Mouse (Mus musculus) midbrain, embryonic 10.5 days (tissue): ENCODE results near the gene Dand5. TPM values are rescaled to one million over a fixed set of nuclear protein-coding genes. Genes with fewer than 3 reads are reported as not detected.
A peak's percentile ranks its signal among the peaks of the same experiment; 100 is the strongest.

Experiments
- DNase-seq: peaks from one replicate; pipeline ENCODE4 v3.0.0-alpha.2; 2017; ENCODE audit warnings: low spot score
- H3K27ac ChIP-seq: fragments of 300-500 bp; sonication (generic); replicated peaks from 2 replicates; pipeline ENCODE4 v1.5.1; 2016; ENCODE audit warnings: mild to moderate bottlenecking
- H3K27me3 ChIP-seq: fragments of 300-500 bp; sonication (generic); 2 replicates; pipeline ENCODE4 v1.6.1; 2016; ENCODE audit warnings: low read depth, mild to moderate bottlenecking; ENCODE audit not compliant: poor library complexity, severe bottlenecking
- H3K36me3 ChIP-seq: fragments of 300-500 bp; sonication (generic); 2 replicates; pipeline ENCODE4 v1.6.1; 2016; ENCODE audit warnings: mild to moderate bottlenecking, moderate library complexity
- H3K4me1 ChIP-seq: fragments of 300-500 bp; sonication (generic); 2 replicates; pipeline ENCODE4 v1.6.1; 2016
- H3K4me3 ChIP-seq: fragments of 300-500 bp; sonication (generic); 2 replicates; pipeline ENCODE4 v1.5.1; 2016; ENCODE audit warnings: mild to moderate bottlenecking, moderate library complexity
- H3K9me3 ChIP-seq: fragments of 300-500 bp; sonication (generic); replicated peaks from 2 replicates; pipeline ENCODE4 v1.6.1; 2016; ENCODE audit warnings: mild to moderate bottlenecking
- WGBS: fragments of 180-500 bp; shearing (Covaris S2); methylation state at CpG from one replicate; pipeline ENCODE4 v1.1.7; 2016; 5-methylcytosine and 5-hydroxymethylcytosine counted together
- polyA plus RNA-seq: library from polyadenylated mRNA; unstranded; fragments of >200 nt; fragmentation: Nextera tagmentation; extraction: Ambion mirVana; gene quantifications from 2 replicates; pipeline ENCODE4 v1.2.1, GENCODE M21; 2016

The Dand5 gene
- polyA plus RNA-seq, 1 experiment from 2014 or later: 2.9 TPM

DNA sequence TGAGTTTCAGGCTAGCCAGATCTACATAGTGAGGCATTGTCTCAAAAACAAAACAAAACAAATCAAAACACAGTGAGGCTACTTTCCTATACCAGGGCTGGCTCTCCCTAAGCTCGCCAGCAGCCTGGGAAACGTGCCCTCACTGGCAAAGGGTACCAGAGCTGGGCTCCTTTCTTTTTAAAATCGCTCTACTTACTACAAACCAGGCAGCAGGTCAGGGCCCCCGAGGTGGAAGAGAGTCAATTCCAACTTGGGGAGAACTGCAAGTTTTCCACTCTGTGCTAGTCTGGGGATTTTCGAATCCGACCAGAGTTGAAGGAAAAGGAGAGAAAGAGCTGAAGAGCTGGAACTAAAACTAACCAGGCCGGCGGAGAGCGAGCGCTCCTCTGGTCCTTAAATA lies 39.9 kb downstream of the Dand5 start:
- Histone ChIP-seq H3K9me3 (no peaks in the 10 kb centered on the region), H3K27me3 (peaks cover 100% of the 10 kb centered on the region), H3K4me1 (peaks cover 2% of the 10 kb centered on the region; the same call in 1 of the 2 replicates), H3K27ac (no peak overlapping the region), H3K4me3 (no peak overlapping the region), H3K36me3 (no peaks in the 10 kb centered on the region)
- WGBS: 1% methylated on average over 10 of the region's 10 CpGs
- DNase-seq: peak; percentile 34

DNA sequence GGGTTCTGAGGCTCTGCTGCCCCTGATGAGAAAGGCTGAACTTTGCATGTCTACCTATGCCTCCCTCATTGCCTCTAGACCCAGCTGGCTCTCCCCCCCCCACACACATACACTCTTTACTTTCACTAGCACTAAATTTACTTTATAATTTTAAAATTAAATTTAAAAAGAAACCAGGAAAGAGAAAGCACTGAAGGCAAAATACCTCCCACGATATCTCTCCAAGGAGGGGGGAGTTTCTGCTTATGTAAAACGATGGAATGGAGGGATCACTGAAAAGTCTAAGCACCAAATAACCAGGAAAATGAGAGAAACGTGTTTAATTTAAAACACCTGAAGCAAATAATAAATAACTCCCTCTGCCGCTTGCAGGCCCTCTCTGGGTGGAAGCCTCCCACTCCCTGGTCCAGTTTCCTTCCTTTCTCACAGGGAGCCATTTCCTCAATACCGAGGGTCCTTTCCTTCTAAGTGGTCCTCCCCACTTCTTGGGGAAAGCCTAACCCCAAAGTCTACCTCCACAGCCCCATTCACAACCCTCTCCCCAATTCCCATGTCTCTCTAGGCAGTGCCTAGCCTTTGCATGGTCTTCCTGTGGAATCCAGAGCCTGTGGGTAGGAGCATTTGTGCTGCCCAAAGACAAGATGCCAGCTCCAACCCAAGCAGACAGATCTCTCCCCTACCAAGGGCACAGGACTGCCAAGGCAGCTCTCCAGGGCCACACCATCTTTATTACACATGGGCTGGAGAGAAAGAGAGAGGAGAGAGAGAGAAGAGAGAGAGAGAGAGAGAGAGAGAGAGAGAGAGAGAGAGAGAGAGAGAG lies 40.7 kb downstream of the Dand5 start:
- Histone ChIP-seq H3K9me3 (no peaks in the 10 kb centered on the region), H3K27me3 (peaks cover 100% of the 10 kb centered on the region), H3K4me1 (peaks cover 2% of the 10 kb centered on the region; the same call in 1 of the 2 replicates), H3K4me3 (no peak overlapping the region), H3K36me3 (no peaks in the 10 kb centered on the region), H3K27ac (no peak overlapping the region)
- under 1% methylated on average over 5 of the region's 5 CpGs for WGBS
- peak; percentile 45 for DNase-seq

DNA sequence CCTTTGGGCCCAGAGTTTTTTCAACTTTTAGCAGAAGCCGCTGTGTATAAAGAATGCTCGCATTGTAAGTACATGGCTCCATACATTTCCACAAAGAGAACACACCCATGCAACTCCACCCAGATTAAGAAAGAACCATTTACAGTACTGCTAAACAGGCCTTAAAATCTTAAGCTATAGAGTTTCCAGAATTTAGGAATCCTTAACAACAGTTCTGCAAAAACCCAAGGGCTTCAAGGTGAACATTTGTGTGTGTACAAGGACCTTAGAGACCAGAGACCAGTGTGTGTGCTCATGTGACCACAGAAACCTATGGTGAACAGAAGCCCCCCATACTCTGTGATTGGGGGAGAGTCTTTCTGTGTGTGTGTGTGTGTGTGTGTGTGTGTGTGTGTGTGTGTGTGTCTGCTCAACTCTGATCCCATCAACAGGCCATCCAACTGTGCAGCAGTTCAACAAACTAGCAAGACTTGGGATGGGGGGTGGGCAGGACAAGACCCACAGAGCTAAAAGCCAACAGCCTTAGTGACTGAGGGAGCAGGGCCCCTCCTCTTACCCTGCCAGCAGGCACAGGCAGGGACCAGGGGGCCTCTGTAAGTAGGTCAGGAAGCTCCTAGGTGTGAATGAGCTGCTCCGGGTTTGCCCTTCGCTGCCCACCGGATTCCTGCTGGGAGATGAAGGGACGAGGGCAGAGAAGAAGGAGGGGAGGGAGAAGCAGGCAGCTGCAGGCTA lies 41.5 kb downstream of the Dand5 start:
- 2% methylated on average over 6 of the region's 6 CpGs for WGBS
- peak; percentile 36 for DNase-seq
- no peaks in the 10 kb centered on the region for H3K36me3 ChIP-seq
- H3K27me3 ChIP-seq: peaks cover 100% of the 10 kb centered on the region
- H3K9me3 ChIP-seq: no peaks in the 10 kb centered on the region
- no peak overlapping the region for H3K4me3 ChIP-seq
- no peak overlapping the region for H3K27ac ChIP-seq
- H3K4me1 ChIP-seq: peaks cover 2% of the 10 kb centered on the region; the same call in 1 of the 2 replicates

DNA sequence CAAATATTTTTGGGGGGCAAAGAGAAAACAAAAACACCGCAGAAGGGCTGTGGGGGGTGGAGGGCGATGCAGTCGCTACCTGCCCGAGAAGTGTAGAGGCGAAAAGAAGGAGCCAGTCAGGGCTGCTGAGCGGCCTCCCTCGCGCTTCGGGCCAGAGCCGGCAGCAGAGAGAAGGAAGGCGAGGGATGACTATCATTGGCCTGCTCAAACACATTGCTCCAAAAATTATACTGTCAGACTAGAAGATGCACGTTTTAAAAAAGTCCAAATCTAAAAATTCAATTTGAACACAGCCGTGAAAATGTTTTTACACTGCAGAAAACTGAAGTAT lies 42.4 kb downstream of the Dand5 start:
- WGBS: 2% methylated on average over 13 of the region's 13 CpGs
- Histone ChIP-seq H3K4me3 (no peak overlapping the region), H3K4me1 (peaks cover 6% of the 10 kb centered on the region; the same call in 1 of the 2 replicates), H3K27me3 (peaks cover 100% of the 10 kb centered on the region), H3K27ac (no peak overlapping the region), H3K36me3 (no peaks in the 10 kb centered on the region), H3K9me3 (no peaks in the 10 kb centered on the region)
- DNase-seq: peak; percentile 43

DNA sequence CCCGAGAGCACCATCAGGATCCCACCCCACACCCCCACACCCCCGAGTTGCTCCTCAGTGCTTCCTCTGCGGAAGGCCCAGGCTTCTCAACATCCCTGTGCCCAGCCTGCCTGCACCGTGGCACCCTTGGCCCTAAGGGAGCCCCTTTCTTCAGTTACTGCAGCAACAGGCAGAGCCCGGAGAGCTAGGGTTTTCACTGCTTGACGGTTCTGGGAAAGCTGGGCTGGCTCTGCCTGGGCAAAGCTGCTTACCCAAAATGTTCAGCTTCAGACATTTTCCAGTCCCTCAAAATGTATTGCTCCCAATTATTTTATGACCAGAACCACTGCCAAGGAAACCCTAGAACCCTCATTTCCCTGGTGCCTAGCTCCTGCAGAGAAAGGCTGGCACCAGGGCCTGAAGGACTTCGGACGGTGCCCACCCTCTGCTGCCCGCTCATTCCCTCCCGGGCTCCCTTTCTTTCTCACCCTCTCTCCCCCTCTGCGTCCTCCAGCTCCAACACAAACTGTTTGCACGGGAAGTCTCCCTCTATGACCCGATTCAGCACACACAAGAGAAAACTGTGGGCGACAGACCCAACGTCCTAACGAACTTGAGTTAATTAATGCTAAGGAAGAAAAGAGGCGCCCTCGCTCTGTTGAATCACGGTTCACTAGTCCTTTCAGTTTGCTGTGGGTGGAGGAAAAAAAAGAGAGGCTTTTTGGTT lies 43.0 kb downstream of the Dand5 start:
- peaks cover 9% of the 10 kb centered on the region for H3K4me1 ChIP-seq
- H3K27ac ChIP-seq: no peak overlapping the region
- H3K27me3 ChIP-seq: peaks cover 100% of the 10 kb centered on the region
- no peak overlapping the region for H3K4me3 ChIP-seq
- 1% methylated on average over 19 of the region's 19 CpGs for WGBS
- DNase-seq: peak; percentile 48
- H3K36me3 ChIP-seq: no peaks in the 10 kb centered on the region
- no peaks in the 10 kb centered on the region for H3K9me3 ChIP-seq

DNA sequence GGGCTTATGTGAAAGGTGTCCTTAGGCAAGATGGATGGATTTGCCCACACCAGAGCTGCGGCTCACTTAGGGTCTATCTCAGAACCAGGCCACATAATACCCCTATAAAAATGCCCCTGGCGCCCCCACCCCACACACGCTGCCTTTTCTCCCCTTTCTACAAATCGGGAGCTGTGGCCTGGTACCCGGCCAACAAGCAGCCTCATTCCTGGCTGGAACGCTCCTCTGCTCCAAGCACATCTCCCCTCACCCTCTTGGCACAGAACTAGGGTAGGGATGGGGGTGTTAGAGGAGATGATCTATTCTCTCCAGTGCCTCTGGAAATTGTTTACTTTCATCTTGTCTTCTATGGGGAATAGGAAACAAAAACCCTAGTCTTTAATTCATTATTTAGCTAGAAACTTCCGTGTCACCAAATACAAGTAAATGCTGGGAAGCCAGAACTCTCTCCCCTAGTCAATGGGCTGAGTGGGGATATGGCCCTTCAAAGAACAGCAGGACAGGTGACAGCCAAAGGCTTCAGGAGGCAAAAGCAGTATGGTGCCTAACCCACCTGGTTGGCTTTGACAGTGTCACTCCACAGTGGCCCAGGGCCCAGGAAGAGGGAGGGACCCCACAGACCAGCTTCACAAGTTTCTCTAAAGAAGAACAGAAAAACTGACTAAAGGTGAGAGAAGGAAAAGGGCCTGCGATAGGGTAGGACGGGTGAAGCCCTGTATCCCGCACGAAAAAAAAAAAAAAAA lies 43.8 kb downstream of the Dand5 start:
- Histone ChIP-seq H3K27ac (no peak overlapping the region), H3K9me3 (no peaks in the 10 kb centered on the region), H3K27me3 (peaks cover 100% of the 10 kb centered on the region), H3K36me3 (no peaks in the 10 kb centered on the region), H3K4me1 (peaks cover 17% of the 10 kb centered on the region), H3K4me3 (no peak overlapping the region)
- WGBS: 1% methylated on average over 11 of the region's 11 CpGs
- DNase-seq: peak; percentile 40

DNA sequence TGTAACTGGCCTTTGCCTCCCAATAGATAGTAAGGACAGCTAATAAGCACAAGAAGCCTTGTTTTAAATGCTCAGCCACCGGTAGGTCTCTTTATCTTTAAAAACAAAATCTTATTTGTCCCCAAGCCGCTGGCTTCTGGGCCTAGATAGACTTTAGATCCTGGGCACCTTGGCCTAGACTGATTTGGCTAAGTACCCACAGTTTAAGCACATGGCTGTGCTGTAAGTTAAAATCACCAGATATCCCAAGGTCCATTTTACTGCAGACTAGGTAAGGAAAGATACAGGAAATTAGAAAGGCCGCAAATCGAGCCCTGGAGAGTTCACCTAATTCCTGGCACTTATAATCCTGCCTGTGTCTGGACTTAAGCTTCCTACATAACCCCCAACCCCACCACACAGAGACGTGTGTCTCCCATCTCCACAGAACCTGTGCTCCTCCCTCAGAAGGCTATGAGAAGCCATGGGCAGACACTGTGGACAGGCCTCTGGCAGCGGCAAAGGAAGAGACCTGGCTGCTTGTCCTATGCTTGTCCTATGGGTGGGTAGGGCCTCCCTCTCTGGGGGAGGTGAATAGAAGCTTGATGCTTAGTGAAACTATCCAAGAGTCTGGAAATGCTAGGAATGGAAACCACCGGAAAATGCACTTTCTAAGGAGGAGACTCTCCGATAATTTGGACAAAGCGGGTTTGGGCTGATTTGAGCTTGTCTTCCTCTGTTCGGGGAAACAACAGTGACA lies 44.6 kb downstream of the Dand5 start:
- H3K4me3 ChIP-seq: no peak overlapping the region
- DNase-seq: peak; percentile 45
- H3K27ac ChIP-seq: no peak overlapping the region
- H3K9me3 ChIP-seq: no peaks in the 10 kb centered on the region
- no peaks in the 10 kb centered on the region for H3K36me3 ChIP-seq
- 4% methylated on average over 10 of the region's 10 CpGs for WGBS
- peaks cover 23% of the 10 kb centered on the region for H3K4me1 ChIP-seq
- H3K27me3 ChIP-seq: peaks cover 100% of the 10 kb centered on the region

DNA sequence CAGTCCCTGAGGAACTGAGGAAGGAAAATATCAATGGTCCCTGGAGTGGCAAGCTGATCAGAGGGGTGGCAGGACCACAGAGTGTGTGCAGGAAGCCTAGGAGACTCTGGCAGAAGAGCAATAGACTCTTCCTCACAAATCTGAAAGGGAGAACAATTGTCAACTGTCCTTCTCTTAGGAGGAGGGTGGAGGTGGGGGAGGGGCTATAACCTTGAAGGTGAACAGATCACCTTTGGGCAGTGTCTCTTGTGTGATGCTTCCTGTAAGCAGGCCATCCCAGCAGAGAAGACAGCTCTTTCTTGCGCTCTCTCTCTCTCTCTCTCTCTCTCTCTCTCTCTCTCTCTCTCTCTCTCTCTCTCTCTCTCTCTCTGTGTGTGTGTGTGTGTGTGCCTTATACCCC lies 46.1 kb downstream of the Dand5 start:
- Histone ChIP-seq H3K36me3 (no peaks in the 10 kb centered on the region), H3K9me3 (no peaks in the 10 kb centered on the region), H3K4me1 (peaks cover 28% of the 10 kb centered on the region), H3K27ac (no peak overlapping the region), H3K4me3 (no peak overlapping the region), H3K27me3 (peaks cover 100% of the 10 kb centered on the region)
- no peak for DNase-seq
- WGBS: 0% methylated on average over 1 of the region's 1 CpGs

DNA sequence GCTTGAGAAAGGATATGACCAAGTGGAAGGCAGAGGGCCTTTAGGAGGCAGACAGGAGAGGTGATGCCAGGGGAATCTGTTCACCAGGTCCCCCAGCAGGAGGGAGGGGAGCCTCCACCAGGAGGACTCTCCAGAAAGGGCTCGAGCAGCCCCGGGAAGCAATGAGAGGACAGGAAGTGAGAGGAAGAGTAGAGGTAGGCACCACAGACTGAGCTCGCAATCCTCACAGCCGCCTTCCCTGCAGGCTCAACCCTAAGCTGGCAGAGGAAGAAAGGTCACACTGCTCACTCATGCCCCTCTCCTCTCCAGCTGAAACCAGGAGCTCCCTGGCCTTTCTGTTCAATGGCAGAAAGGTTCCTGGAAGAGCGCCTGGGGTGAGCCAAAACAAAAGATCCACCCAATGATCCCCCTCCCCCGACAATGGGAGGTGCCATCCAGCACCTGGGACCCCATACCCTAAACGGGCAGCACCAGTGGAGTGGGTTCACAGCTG lies 47.0 kb downstream of the Dand5 start:
- H3K36me3 ChIP-seq: no peaks in the 10 kb centered on the region
- peaks cover 100% of the 10 kb centered on the region for H3K27me3 ChIP-seq
- H3K4me1 ChIP-seq: peaks cover 28% of the 10 kb centered on the region
- 0% methylated on average over 7 of the region's 7 CpGs for WGBS
- H3K9me3 ChIP-seq: no peaks in the 10 kb centered on the region
- peak; percentile 29 for DNase-seq
- no peak overlapping the region for H3K4me3 ChIP-seq
- H3K27ac ChIP-seq: no peak overlapping the region

DNA sequence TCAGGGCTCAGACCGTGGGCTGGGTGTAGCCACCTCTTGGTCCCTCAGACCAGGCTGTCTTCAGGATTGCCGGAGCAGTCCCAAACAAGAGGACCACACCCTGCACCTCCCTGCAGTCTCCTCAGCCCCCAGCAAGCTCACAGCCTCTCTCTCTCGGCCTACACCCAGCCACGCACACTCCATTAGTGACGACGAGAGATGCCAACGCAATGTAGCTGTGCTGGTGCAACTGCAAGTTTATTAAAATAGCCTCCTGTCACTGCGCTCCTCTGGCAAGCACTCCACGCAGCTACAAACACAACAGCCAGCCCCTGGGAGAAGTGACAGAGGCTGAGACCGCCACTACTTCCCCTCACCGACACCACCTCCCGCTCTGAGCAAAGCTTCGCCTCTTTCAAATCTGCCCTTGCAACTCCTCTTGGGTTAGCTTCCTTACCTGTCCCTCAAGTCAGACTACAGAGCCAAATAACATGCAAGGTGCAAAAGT lies 47.5 kb downstream of the Dand5 start:
- H3K4me3 ChIP-seq: no peak overlapping the region
- H3K9me3 ChIP-seq: no peaks in the 10 kb centered on the region
- H3K36me3 ChIP-seq: no peaks in the 10 kb centered on the region
- no peak overlapping the region for H3K27ac ChIP-seq
- WGBS: under 1% methylated on average over 13 of the region's 13 CpGs
- H3K27me3 ChIP-seq: peaks cover 100% of the 10 kb centered on the region
- peak; percentile 33 for DNase-seq
- peaks cover 30% of the 10 kb centered on the region for H3K4me1 ChIP-seq

DNA sequence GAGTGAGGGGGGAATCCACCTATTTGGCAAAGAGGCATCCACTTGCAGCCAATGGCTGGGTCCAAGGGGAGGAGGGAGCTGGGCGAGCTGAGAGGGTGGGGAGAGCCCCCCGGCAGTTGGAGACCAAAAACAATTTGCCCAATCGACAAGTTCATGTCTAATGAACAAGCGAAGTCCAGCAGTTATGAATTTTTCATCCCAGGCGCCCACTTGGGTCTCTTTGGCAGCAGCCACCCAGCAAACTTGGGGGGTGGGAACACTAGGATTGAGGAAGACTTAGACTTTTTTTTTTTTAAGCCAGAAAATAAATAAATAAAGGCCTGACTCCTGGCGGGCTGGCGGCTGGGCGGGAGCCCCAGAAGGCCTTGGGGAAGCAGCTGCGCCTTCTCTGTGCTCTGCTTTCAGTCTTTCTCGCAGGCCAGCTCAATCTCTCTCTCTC lies 48.1 kb downstream of the Dand5 start:
- Histone ChIP-seq H3K36me3 (no peaks in the 10 kb centered on the region), H3K4me1 (peaks cover 31% of the 10 kb centered on the region), H3K4me3 (no peak overlapping the region), H3K27me3 (peaks cover 100% of the 10 kb centered on the region), H3K27ac (no peak overlapping the region), H3K9me3 (no peaks in the 10 kb centered on the region)
- WGBS: under 1% methylated on average over 10 of the region's 10 CpGs
- DNase-seq: peak; percentile 32
